Mouse (Mus musculus) CD4-positive naive resting alpha-beta T cell, adult 76 days (primary cell): ENCODE data around the gene Tmem87b. TPM values are rescaled to one million over a fixed set of nuclear protein-coding genes. Genes with fewer than 3 reads are reported as not detected.

Source experiments
- total RNA-seq: library from RNA; stranded (reverse); gene quantifications from one replicate; pipeline ENCODE4 v1.2.4, GENCODE M21; 2023

Gene Tmem87b
- 53.5 TPM for total RNA-seq

DNA sequence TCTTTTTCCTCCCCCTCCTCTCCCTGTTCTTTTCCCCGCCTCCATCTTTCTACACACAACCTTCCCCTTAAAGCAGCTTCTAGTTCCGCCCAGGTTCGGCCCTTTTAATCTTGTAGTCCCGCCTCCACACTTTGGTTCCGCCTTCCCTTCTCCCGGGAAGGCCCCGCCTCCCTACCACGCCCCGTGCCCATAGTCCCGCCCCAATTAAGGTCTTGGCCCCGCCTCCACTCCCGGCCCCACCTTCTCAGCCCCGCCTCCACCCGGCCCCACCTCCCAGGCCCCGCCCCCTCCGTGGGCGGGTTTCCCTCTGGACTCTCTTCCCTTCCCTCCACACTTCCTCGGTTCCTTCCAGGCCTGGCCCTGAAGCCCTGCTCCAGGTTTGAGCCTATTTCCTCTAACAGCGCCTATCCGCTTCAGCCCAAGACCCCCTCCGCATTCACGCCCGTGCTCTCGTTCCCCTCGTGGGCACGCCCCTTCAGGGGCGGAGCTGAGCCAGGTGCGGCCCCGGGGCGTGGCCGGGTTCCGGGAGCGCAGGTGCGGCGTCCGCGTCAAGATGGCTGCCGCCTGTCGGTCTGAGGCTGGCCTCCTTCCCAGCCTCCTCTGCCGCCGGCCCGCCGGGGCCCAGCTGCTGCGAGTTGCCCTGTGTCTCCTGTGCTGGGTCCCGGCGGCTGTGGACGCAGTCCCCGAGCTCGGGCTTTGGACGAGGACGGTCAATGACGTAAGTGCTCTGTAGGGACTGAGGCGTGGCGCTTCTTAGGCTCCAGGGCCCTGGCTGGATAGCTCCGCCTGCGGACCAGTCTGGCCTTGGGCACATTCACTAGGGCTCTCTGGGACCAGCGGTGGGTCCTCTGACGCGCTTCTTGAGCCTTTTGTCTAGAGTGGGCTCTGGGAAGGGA is at the start of gene Tmem87b:
Tmem87b (plus strand) TSS at position 333 of the 896 bp plus-strand sequence.

DNA sequence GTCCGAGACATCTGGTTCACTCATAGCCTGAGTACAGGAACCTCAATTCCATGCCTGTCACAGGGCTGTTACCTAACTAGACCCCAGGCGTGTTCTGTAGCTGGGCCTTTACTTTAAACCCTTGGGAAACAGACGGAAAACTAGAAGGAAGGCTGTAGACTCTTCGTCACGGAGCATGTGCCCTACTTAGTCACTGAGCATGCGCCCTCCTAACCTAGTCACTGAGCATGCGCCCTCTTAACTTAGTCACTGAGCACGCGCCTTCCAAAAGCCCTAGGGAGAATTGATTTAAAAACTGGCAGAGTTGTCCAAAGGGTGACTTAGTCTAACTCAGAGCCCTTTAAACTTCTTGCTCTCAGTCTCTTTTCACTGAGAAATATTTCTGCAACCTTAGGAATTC is 44.7 kb downstream of the Tmem87b start, which contains the start of gene Fbln7:
Fbln7 (plus strand) TSS at position 346 of the 400 bp plus-strand sequence.

Other genes with a start within 250 kb of the Tmem87b start
- gene Spdye4c, start 226.9 kb upstream of the Tmem87b start, total RNA-seq: not detected
- 128 TPM for gene Anapc1, start 130.7 kb upstream of the Tmem87b start, total RNA-seq
- gene Mertk, start 119.2 kb upstream of the Tmem87b start, total RNA-seq: 1.8 TPM
- not detected for gene Fbln7, start 44.9 kb downstream of the Tmem87b start, total RNA-seq
- 5.5 TPM for gene Zc3h8, start 126.0 kb downstream of the Tmem87b start, total RNA-seq
- gene Zc3h6, start 149.3 kb downstream of the Tmem87b start, total RNA-seq: 12.4 TPM
- 5.6 TPM for gene Gm10762, start 149.6 kb downstream of the Tmem87b start, total RNA-seq
- gene Vinac1, start 230.1 kb downstream of the Tmem87b start, total RNA-seq: 0.12 TPM
- 8.8 TPM for gene Ttl, start 247.8 kb downstream of the Tmem87b start, total RNA-seq